Mouse (Mus musculus): Measurements from ENCODE around the gene Rassf1. TPM values are rescaled to one million over a fixed set of nuclear protein-coding genes. Genes with fewer than 3 reads are reported as not detected.

The Rassf1 gene
- total and polyA plus RNA-seq, 3 experiments: 11.6 to 17.7 (median 15.3) TPM

DNA sequence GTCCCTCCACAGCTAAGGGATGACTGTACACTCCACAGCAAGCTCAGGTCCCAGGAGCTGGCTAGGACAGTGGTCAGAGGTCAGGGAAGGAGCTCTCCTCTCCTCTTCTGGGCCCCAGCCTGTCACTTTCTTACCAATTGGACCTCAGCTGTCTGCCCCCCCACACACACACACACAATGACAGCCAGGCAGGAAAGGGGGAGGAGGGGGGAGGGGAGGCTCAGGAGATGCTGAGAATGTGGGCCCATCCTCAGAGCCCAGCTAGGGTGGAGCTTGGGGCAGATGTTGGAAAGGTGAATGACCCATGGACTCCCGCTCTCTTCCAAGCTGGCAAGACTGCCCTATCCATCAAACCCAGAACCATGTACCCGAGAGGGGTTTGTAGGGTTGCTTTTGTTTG lies 55.7 kb downstream of the Rassf1 start:
- Histone ChIP-seq H3K4me1 (ENCODE audit: control insufficient read depth in 1 of 2, insufficient read depth in 2 of 2) (peaks cover 46 to 86% of the 10 kb centered on the region in 2 experiments), H3K36me3 (replicated peaks in 1 of 2; ENCODE audit: control insufficient read depth in 1 of 2, insufficient read depth in 1 of 2, low read length in 1 of 2) (no peaks in the 10 kb centered on the region), H3K79me2 (replicated peaks; ENCODE audit: control insufficient read depth, extremely low read depth, insufficient read depth, poor library complexity, severe bottlenecking) (no peaks in the 10 kb centered on the region), H3K9me3 (replicated peaks; ENCODE audit: low read length) (no peaks in the 10 kb centered on the region), H3K27me3 (replicated peaks) (no peaks in the 10 kb centered on the region), H3K9ac (ENCODE audit: insufficient read depth, low read depth) (no peak overlapping the region), H3K27ac (ENCODE audit: insufficient read depth, low read depth) (no peak overlapping the region), H3K4me3 (replicated peaks in 1 of 3; ENCODE audit: low read depth in 2 of 3, low read length in 2 of 3, poor library complexity in 1 of 3) (no peak overlapping the region), H3K4me2 (ENCODE audit: insufficient read depth, low read depth, poor library complexity, severe bottlenecking) (no peak overlapping the region)
- in situ Hi-C loops (cut with MboI; ENCODE audit: low pct_ligation_motif_present, low pct_unique_long_range_greater_than_20kb, low sequenced_read_pairs) (loop anchor here (5.0 kb wide), 1 partner anchor 35 kb away; no protein-coding TSS in a partner anchor), dilution Hi-C loops (cut with MboI; ENCODE audit: extremely low pct_ligation_motif_present, extremely low pct_unique_long_range_greater_than_20kb, low sequenced_read_pairs) (no loop called here)
- TF ChIP-seq CHD1 (IDR thresholded peaks at IDR 0.05; ENCODE audit: low read depth, low read length): no peak
- no peak for TF ChIP-seq MXI1 (IDR thresholded peaks at IDR 0.05; ENCODE audit: low read depth, low read length)
- no peak for TF ChIP-seq NRF1 (IDR thresholded peaks at IDR 0.05; ENCODE audit: low read depth, low read length)
- no peak for TF ChIP-seq E2F4 (IDR thresholded peaks at IDR 0.05; ENCODE audit: insufficient replicate concordance, low read depth, low read length)
- no peak for TF ChIP-seq POLR2A (IDR thresholded peaks at IDR 0.05; ENCODE audit: low read depth, low read length)
- no peak for TF ChIP-seq KAT2A (IDR thresholded peaks at IDR 0.05; ENCODE audit: insufficient replicate concordance, low read length)
- TF ChIP-seq TBP (conservative IDR thresholded peaks at IDR 0.05; ENCODE audit: low read depth, low read length): no peak
- no peak for TF ChIP-seq SIN3A (IDR thresholded peaks at IDR 0.05; ENCODE audit: low read length)
- no peak for TF ChIP-seq GABPA (IDR thresholded peaks at IDR 0.05; ENCODE audit: insufficient replicate concordance, low read depth, low read length)
- no peak for TF ChIP-seq TCF12 (IDR thresholded peaks at IDR 0.05; ENCODE audit: low read depth, low read length)
- no peak for TF ChIP-seq NELFE (IDR thresholded peaks at IDR 0.05; ENCODE audit: low read depth, low read length)
- TF ChIP-seq ZMIZ1 (IDR thresholded peaks at IDR 0.05; ENCODE audit: low read depth, low read length): no peak
- TF ChIP-seq RAD21 (IDR thresholded peaks at IDR 0.05; ENCODE audit: low read depth, low read length): no peak
- no peak for TF ChIP-seq ETS1 (conservative IDR thresholded peaks at IDR 0.05; ENCODE audit: low read depth, low read length)
- no peak for TF ChIP-seq CTCF (conservative IDR thresholded peaks at IDR 0.05 in 1 of 2, IDR thresholded peaks at IDR 0.05 in 1 of 2; ENCODE audit: low read depth in 2 of 2, low read length in 2 of 2)
- no peak for TF ChIP-seq ZNF384 (IDR thresholded peaks at IDR 0.05; ENCODE audit: low read depth, low read length)
- DNase-seq (ENCODE audit: extremely low read depth): no peak

DNA sequence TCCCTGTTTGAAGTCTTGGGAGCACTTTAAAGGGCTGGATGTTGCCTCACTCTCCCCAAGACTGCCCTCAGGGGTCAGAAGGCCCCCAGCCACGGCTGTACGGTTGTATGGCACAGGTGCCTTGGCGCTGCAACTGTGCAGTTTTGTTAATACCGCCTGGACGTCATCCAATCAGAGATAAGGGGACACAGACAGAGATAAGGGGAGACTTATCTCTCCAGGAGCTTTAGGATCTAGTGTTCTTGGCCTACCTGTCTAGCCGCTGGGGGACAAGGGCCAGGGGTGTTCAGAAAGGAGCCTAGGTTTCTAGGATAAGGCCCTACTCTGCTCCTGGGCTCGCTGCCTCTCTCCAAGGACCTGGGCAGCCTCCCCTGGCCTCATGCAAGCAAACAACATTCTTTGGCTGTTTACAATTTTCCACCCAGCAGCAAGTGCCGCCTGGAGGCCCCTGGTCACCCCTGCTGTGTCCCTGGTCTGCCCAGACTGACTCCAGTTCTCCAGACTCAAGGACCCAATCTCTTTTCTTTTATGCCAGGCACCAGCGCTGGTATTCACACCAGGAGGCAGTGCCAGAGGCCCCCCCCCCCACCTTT lies 56.4 kb downstream of the Rassf1 start:
- dilution Hi-C loops (cut with MboI; ENCODE audit: extremely low pct_ligation_motif_present, extremely low pct_unique_long_range_greater_than_20kb, low sequenced_read_pairs): no loop called here
- no peak for TF ChIP-seq USF1 (IDR thresholded peaks at IDR 0.05; ENCODE audit: low read depth, low read length)
- TF ChIP-seq POLR2AphosphoS2 (IDR thresholded peaks at IDR 0.05; ENCODE audit: low read depth, low read length): no peak
- TF ChIP-seq CTCF (conservative IDR thresholded peaks at IDR 0.05 in 1 of 2, IDR thresholded peaks at IDR 0.05 in 1 of 2; ENCODE audit: low read depth in 2 of 2, low read length in 2 of 2): no peak
- TF ChIP-seq SMC3 (IDR thresholded peaks at IDR 0.05; ENCODE audit: low read depth, low read length): no peak
- no peak for TF ChIP-seq UBTF (IDR thresholded peaks at IDR 0.05; ENCODE audit: low read depth, low read length)
- TF ChIP-seq ZNF384 (IDR thresholded peaks at IDR 0.05; ENCODE audit: low read depth, low read length): no peak
- TF ChIP-seq TCF12 (IDR thresholded peaks at IDR 0.05; ENCODE audit: low read depth, low read length): no peak
- no peak for TF ChIP-seq SIN3A (IDR thresholded peaks at IDR 0.05; ENCODE audit: low read length)
- TF ChIP-seq JUN (IDR thresholded peaks at IDR 0.05; ENCODE audit: insufficient read depth, low read depth, low read length): no peak
- TF ChIP-seq USF2 (conservative IDR thresholded peaks at IDR 0.05; ENCODE audit: low read depth, low read length): no peak
- TF ChIP-seq ELF1 (IDR thresholded peaks at IDR 0.05; ENCODE audit: low read depth, low read length): no peak
- no peak for TF ChIP-seq MAFK (IDR thresholded peaks at IDR 0.05; ENCODE audit: insufficient replicate concordance, low read length)
- no peak for TF ChIP-seq NELFE (IDR thresholded peaks at IDR 0.05; ENCODE audit: low read depth, low read length)
- TF ChIP-seq MAZ (IDR thresholded peaks at IDR 0.05; ENCODE audit: low read depth, low read length): no peak
- TF ChIP-seq TBP (conservative IDR thresholded peaks at IDR 0.05; ENCODE audit: low read depth, low read length): no peak
- TF ChIP-seq MYC (IDR thresholded peaks at IDR 0.05; ENCODE audit: low read depth, low read length): no peak
- no peak for TF ChIP-seq JUND (conservative IDR thresholded peaks at IDR 0.05; ENCODE audit: low read depth, low read length)
- in situ Hi-C loops (cut with MboI; ENCODE audit: low pct_ligation_motif_present, low pct_unique_long_range_greater_than_20kb, low sequenced_read_pairs): loop anchor here (5.0 kb wide), 1 partner anchor 35 kb away; no protein-coding TSS in a partner anchor
- Histone ChIP-seq H3K27me3 (replicated peaks) (no peaks in the 10 kb centered on the region), H3K79me2 (replicated peaks; ENCODE audit: control insufficient read depth, extremely low read depth, insufficient read depth, poor library complexity, severe bottlenecking) (no peaks in the 10 kb centered on the region), H3K4me1 (ENCODE audit: control insufficient read depth in 1 of 2, insufficient read depth in 2 of 2) (peaks cover 46 to 82% of the 10 kb centered on the region in 2 experiments), H3K4me3 (replicated peaks in 1 of 3; ENCODE audit: low read depth in 2 of 3, low read length in 2 of 3, poor library complexity in 1 of 3) (no peak overlapping the region), H3K4me2 (ENCODE audit: insufficient read depth, low read depth, poor library complexity, severe bottlenecking) (no peak overlapping the region), H3K27ac (ENCODE audit: insufficient read depth, low read depth) (no peak overlapping the region), H3K9me3 (replicated peaks; ENCODE audit: low read length) (no peaks in the 10 kb centered on the region), H3K36me3 (replicated peaks in 1 of 2; ENCODE audit: control insufficient read depth in 1 of 2, insufficient read depth in 1 of 2, low read length in 1 of 2) (no peaks in the 10 kb centered on the region), H3K9ac (ENCODE audit: insufficient read depth, low read depth) (no peak overlapping the region)
- no peak for DNase-seq (ENCODE audit: extremely low read depth)
